Mouse (Mus musculus) hindbrain, embryonic 11.5 days (tissue): Measurements from ENCODE around the gene Cyp2w1. TPM values are rescaled to one million over a fixed set of nuclear protein-coding genes. Genes with fewer than 3 reads are reported as not detected.

Experiments used
- ATAC-seq: fragments of 200-750 bp; cut with Nextera tagmentation; 2 replicates; pipeline ENCODE4 v1.8.0; 2017; ENCODE audit warnings: mild to moderate bottlenecking, moderate TSS enrichment, moderate library complexity; ENCODE audit not compliant: low FRiP score
- DNase-seq: peaks from one replicate; pipeline ENCODE4 v3.0.0-alpha.2; 2015; ENCODE audit warnings: low spot score
- H3K27ac ChIP-seq: fragments of 300-500 bp; sonication (generic); 2 replicates; pipeline ENCODE4 v1.5.1; 2014; ENCODE audit warnings: mild to moderate bottlenecking, low read depth, low read length
- H3K27me3 ChIP-seq: fragments of 300-500 bp; sonication (generic); 2 replicates; pipeline ENCODE4 v1.6.1; 2014; ENCODE audit warnings: mild to moderate bottlenecking, low read length, moderate library complexity, mixed read lengths; ENCODE audit not compliant: control insufficient read depth, insufficient read depth
- H3K36me3 ChIP-seq: fragments of 300-500 bp; sonication (generic); 2 replicates; pipeline ENCODE4 v1.6.1; 2014; ENCODE audit warnings: mild to moderate bottlenecking, low read length, moderate library complexity, mixed read lengths; ENCODE audit not compliant: control insufficient read depth, insufficient read depth
- H3K4me1 ChIP-seq: fragments of 300-500 bp; sonication (generic); replicated peaks from 2 replicates; pipeline ENCODE4 v1.6.1; 2014; ENCODE audit warnings: low read length, mixed read lengths; ENCODE audit not compliant: control insufficient read depth, insufficient read depth
- H3K4me2 ChIP-seq: fragments of 300-500 bp; sonication (generic); replicated peaks from 2 replicates; pipeline ENCODE4 v1.6.1; 2014; ENCODE audit warnings: mild to moderate bottlenecking, low read depth, low read length
- H3K4me3 ChIP-seq: fragments of 300-500 bp; sonication (generic); 2 replicates; pipeline ENCODE4 v1.5.1; 2014; ENCODE audit warnings: low read depth, low read length
- H3K9ac ChIP-seq: fragments of 300-500 bp; sonication (generic); 2 replicates; pipeline ENCODE4 v1.6.1; 2014; ENCODE audit warnings: low read depth, low read length
- H3K9me3 ChIP-seq: fragments of 300-500 bp; sonication (generic); 2 replicates; pipeline ENCODE4 v1.6.1; 2016; ENCODE audit warnings: low read length; ENCODE audit not compliant: control insufficient read depth
- WGBS: fragments of 180-500 bp; shearing (Covaris S2); extraction: QIAGEN DNeasy Blood & Tissue Kit; methylation state at CpG from one replicate; pipeline ENCODE4 v1.1.7; 2014; 5-methylcytosine and 5-hydroxymethylcytosine counted together
- microRNA counts: library from miRNA; unstranded; fragments of <30 nt; microRNA quantifications from one replicate; lab custom pipeline; 2015
- polyA plus RNA-seq: library from polyadenylated mRNA; unstranded; fragments of >200 nt; fragmentation: Nextera tagmentation; extraction: Ambion mirVana; gene quantifications from 2 replicates; pipeline ENCODE4 v1.2.1, GENCODE M21; 2014

The Cyp2w1 gene
- polyA plus RNA-seq, 1 experiment from 2014 or later = not detected

GRCm38 (mm10) chr5:139405478-139405877 is 53.1 kb downstream of the Cyp2w1 start:
- H3K9me3 ChIP-seq = no peaks in the 10 kb centered on the region
- no peak overlapping the region for H3K4me3 ChIP-seq
- DNase-seq = no peak
- 78% methylated on average over 7 of the region's 7 CpGs for WGBS
- ATAC-seq = no peak
- H3K4me2 ChIP-seq = no peak overlapping the region
- H3K9ac ChIP-seq = no peak overlapping the region
- 0 out of 2 replicates have a peak overlapping the region, but pooled peaks have one; percentile 17 for H3K27ac ChIP-seq
- no peaks in the 10 kb centered on the region for H3K4me1 ChIP-seq
- H3K27me3 ChIP-seq = no peaks in the 10 kb centered on the region
- H3K36me3 ChIP-seq = no peaks in the 10 kb centered on the region

DNA sequence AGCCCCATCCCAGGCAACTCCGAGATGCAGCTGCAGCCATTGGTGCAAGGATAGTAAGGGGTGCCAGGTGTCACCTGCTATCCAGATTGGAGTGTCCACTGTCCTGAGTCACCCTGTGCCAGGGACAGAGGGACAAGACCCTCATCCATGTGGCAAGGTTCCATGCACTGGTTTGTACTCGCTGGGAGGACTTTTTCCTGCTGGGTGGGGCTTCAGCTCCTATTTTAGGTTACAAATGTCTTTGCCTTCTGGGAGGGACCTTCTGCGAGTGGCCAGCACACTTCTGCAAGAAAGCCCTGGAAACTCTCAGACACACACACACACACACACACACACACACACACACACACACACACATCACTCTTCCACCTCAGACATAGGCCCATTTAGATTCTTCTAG is 53.5 kb downstream of the Cyp2w1 start:
- H3K4me2 ChIP-seq = no peak overlapping the region
- H3K4me3 ChIP-seq = no peak overlapping the region
- H3K9ac ChIP-seq = no peak overlapping the region
- H3K36me3 ChIP-seq = no peaks in the 10 kb centered on the region
- H3K27me3 ChIP-seq = no peaks in the 10 kb centered on the region
- H3K4me1 ChIP-seq = no peaks in the 10 kb centered on the region
- no peak overlapping the region for H3K27ac ChIP-seq
- DNase-seq = no peak
- ATAC-seq = no peak
- no peaks in the 10 kb centered on the region for H3K9me3 ChIP-seq
- WGBS = 82% methylated on average over 3 of the region's 3 CpGs

MicroRNAs within 50 kb of the gene (microRNA counts, 519-probe panel; counts per million panel counts)
- not detected for microRNA mmu-miR-339-3p (lab: Ali Mortazavi, UCI)
- not detected for microRNA mmu-miR-339-5p (lab: Ali Mortazavi, UCI)

Other genes starting within 250 kb of the Cyp2w1 start
- 19.9 and 26.4 TPM in 2 replicates for gene Prkar1b, start 202.6 kb upstream of the Cyp2w1 start, polyA plus RNA-seq
- gene Dnaaf5, start 202.4 kb upstream of the Cyp2w1 start, polyA plus RNA-seq = 5.3 and 7.2 TPM in 2 replicates
- gene Sun1, start 152.0 kb upstream of the Cyp2w1 start, polyA plus RNA-seq = 38.4 and 43.8 TPM in 2 replicates
- gene Get4, start 100.3 kb upstream of the Cyp2w1 start, polyA plus RNA-seq = 112 and 121 TPM in 2 replicates
- 2.1 and 4.0 TPM in 2 replicates for gene Adap1, start 27.0 kb upstream of the Cyp2w1 start, polyA plus RNA-seq
- gene Cox19, start 1.2 kb upstream of the Cyp2w1 start, polyA plus RNA-seq = 127 and 129 TPM in 2 replicates
- gene Gpr146, start 25.1 kb downstream of the Cyp2w1 start, polyA plus RNA-seq = 1.8 TPM in 2 replicates
- gene C130050O18Rik, start 52.7 kb downstream of the Cyp2w1 start, polyA plus RNA-seq = 0.11 and 0.32 TPM in 2 replicates
- 2.0 and 2.4 TPM in 2 replicates for gene Gper1, start 70.5 kb downstream of the Cyp2w1 start, polyA plus RNA-seq
- gene 3110082I17Rik, start 107.9 kb downstream of the Cyp2w1 start, polyA plus RNA-seq = 29.2 and 31.2 TPM in 2 replicates
- 6.7 and 8.4 TPM in 2 replicates for gene Zfand2a, start 131.9 kb downstream of the Cyp2w1 start, polyA plus RNA-seq
- 57.9 and 66.8 TPM in 2 replicates for gene Uncx, start 190.9 kb downstream of the Cyp2w1 start, polyA plus RNA-seq